Mouse (Mus musculus) cortical plate, adult 2 months (tissue): ENCODE measurements around the gene Prss23.

Experiments
- CTCF ChIP-seq: fragments of 200-500 bp; IDR thresholded peaks from 2 replicates; pipeline ENCODE4 v1.5.1; 2011; ENCODE audit warnings: mild to moderate bottlenecking, control low read depth, low read length; ENCODE audit not compliant: insufficient read depth; ENCODE audit errors: extremely low read depth
- POLR2A ChIP-seq: fragments of 200-500 bp; IDR thresholded peaks from 2 replicates; pipeline ENCODE4 v1.6.1; 2011; ENCODE audit warnings: mild to moderate bottlenecking, low read length, control low read depth; ENCODE audit not compliant: insufficient read depth; ENCODE audit errors: extremely low read depth

DNA sequence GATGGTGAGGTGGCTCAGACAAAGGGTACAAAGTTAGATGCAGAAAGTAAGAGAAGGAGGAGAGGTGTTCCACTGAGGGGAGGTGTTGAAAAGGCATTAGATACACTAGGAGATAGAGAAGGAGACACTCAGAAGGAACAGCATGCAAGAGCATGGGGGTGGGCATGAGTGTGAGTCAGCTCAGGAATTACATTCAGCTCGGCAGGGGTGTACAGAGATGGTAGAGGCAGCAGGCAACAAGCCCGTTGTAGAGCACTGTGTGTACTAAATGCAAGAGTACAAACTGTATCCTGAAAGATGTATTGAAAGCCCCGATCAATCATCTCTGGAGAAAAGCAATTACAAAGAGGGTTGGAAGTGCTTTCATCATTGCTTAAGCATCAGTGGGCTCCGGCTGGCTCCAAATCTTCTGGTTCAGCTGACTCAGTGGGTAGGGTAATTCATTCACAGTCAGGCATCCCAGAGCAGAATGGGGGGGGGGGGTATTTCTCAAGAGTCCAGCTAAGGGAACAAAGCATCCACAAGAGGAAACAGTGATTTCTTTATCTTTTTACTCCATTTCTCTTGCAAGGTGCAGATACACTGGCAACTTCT lies 15.0 kb downstream of the Prss23 start:
- no peak for TF ChIP-seq CTCF
- TF ChIP-seq POLR2A, result no peak
